Mouse (Mus musculus) ES-Bruce4 (cell line): ENCODE measurements around the gene Large1. TPM values are rescaled to one million over a fixed set of nuclear protein-coding genes. Genes with fewer than 3 reads are reported as not detected.
A peak's percentile ranks its signal among the peaks of the same experiment; 100 is the strongest.

Experiments
- H3K27ac ChIP-seq: 2 replicates; pipeline ENCODE4 v1.5.1; 2012; ENCODE audit warnings: low read length, inconsistent platforms; ENCODE audit not compliant: insufficient read depth
- H3K27me3 ChIP-seq: 2 replicates; pipeline ENCODE4 v1.6.1; 2012; ENCODE audit warnings: mild to moderate bottlenecking, low read length, inconsistent platforms; ENCODE audit not compliant: control insufficient read depth, poor library complexity, insufficient read depth, severe bottlenecking
- H3K36me3 ChIP-seq: 2 replicates; pipeline ENCODE4 v1.6.1; 2012; ENCODE audit warnings: inconsistent platforms, mild to moderate bottlenecking, low read length, moderate library complexity; ENCODE audit not compliant: control insufficient read depth, poor library complexity, insufficient read depth, severe bottlenecking
- H3K4me1 ChIP-seq: one replicate; pipeline ENCODE4 v1.8.1; 2011; ENCODE audit warnings: low read length; ENCODE audit not compliant: control insufficient read depth, insufficient read depth
- H3K4me3 ChIP-seq: 2 replicates; pipeline ENCODE4 v1.5.1; 2011; ENCODE audit warnings: low read depth, mild to moderate bottlenecking, low read length
- H3K9ac ChIP-seq: 2 replicates; pipeline ENCODE4 v1.6.1; 2012; ENCODE audit warnings: low read depth, mild to moderate bottlenecking, inconsistent platforms; ENCODE audit not compliant: poor library complexity, severe bottlenecking
- H3K9me3 ChIP-seq: replicated peaks from 2 replicates; pipeline ENCODE4 v1.6.1; 2012; ENCODE audit warnings: mild to moderate bottlenecking, low read length, inconsistent platforms; ENCODE audit not compliant: control insufficient read depth, poor library complexity, insufficient read depth, severe bottlenecking
- CTCF ChIP-seq: IDR thresholded peaks from one replicate; pipeline ENCODE4 v1.8.1; 2011; ENCODE audit warnings: low read depth, low read length
- EP300 ChIP-seq: IDR thresholded peaks from 2 replicates; pipeline ENCODE4 v1.6.1; 2011; ENCODE audit warnings: low read depth, low read length; ENCODE audit not compliant: insufficient read depth
- POLR2A ChIP-seq: IDR thresholded peaks from one replicate; pipeline ENCODE4 v1.8.1; 2011; ENCODE audit warnings: low read length; ENCODE audit not compliant: insufficient read depth
- polyA plus RNA-seq: library from polyadenylated mRNA; stranded (reverse); fragments of >200 nt; gene quantifications from 2 replicates; pipeline ENCODE4 v1.2.4, GENCODE M21; 2011; ENCODE audit warnings: low read depth; ENCODE audit not compliant: missing spikeins, insufficient read depth, insufficient read length

Gene Large1
- polyA plus RNA-seq, 1 experiment: 20.2 TPM

- Histone ChIP-seq H3K27me3 (no peaks in the 10 kb centered on the region), H3K27ac (no peak overlapping the region), H3K9me3 (no peaks in the 10 kb centered on the region), H3K36me3 (no peaks in the 10 kb centered on the region), H3K4me3 (peak overlapping the region; percentile 90), H3K9ac (peak overlapping the region; percentile 95), H3K4me1 (no peaks in the 10 kb centered on the region)
- no peak for TF ChIP-seq CTCF
- TF ChIP-seq EP300: no peak
Measured at GRCm38 (mm10) chr8:73352301-73353107, 836 bp downstream of the Large1 start.

- TF ChIP-seq EP300 (no peak), POLR2A (no peak), CTCF (no peak)
- Histone ChIP-seq H3K4me3 (no peak overlapping the region), H3K27me3 (no peaks in the 10 kb centered on the region)
Measured at GRCm38 (mm10) chr8:73350366-73350765, 3.0 kb downstream of the Large1 start.

GRCm38 (mm10) chr8:73342761-73343395, 10.5 kb downstream of the Large1 start:
- peaks cover 5% of the 10 kb centered on the region; the same call in 1 of the 2 replicates for H3K36me3 ChIP-seq
- H3K27me3 ChIP-seq: 0 out of 2 replicates have a peak, but pooled peaks cover 1% of the 10 kb centered on the region
- H3K4me1 ChIP-seq: no peaks in the 10 kb centered on the region
- no peak overlapping the region for H3K4me3 ChIP-seq
- H3K9me3 ChIP-seq: no peaks in the 10 kb centered on the region
- H3K27ac ChIP-seq: no peak overlapping the region
- H3K9ac ChIP-seq: no peak overlapping the region
- TF ChIP-seq EP300: no peak
- TF ChIP-seq POLR2A: no peak

More at GRCm38 (mm10) chr8:73350366-73350765, 3.0 kb downstream of the Large1 start:
- Histone ChIP-seq H3K9me3 (no peaks in the 10 kb centered on the region), H3K4me1 (no peaks in the 10 kb centered on the region), H3K27ac (no peak overlapping the region), H3K9ac (no peak overlapping the region), H3K36me3 (peaks cover 5% of the 10 kb centered on the region; the same call in 1 of the 2 replicates)

GRCm38 (mm10) chr8:73336845-73337244, 16.5 kb downstream of the Large1 start:
- Histone ChIP-seq H3K9me3 (no peaks in the 10 kb centered on the region), H3K4me3 (no peak overlapping the region), H3K27me3 (0 out of 2 replicates have a peak, but pooled peaks cover 1% of the 10 kb centered on the region), H3K9ac (no peak overlapping the region), H3K27ac (no peak overlapping the region), H3K4me1 (peaks cover 3% of the 10 kb centered on the region), H3K36me3 (peaks cover 3% of the 10 kb centered on the region; the same call in 1 of the 2 replicates)
- TF ChIP-seq POLR2A (no peak), EP300 (0 out of 2 replicates have a peak, but pooled peaks have one; percentile 41)

GRCm38 (mm10) chr8:73329131-73329530, 24.2 kb downstream of the Large1 start:
- Histone ChIP-seq H3K4me3 (no peak overlapping the region), H3K9me3 (no peaks in the 10 kb centered on the region), H3K9ac (no peak overlapping the region), H3K27me3 (no peaks in the 10 kb centered on the region), H3K4me1 (no peaks in the 10 kb centered on the region), H3K27ac (no peak overlapping the region), H3K36me3 (peaks cover 3% of the 10 kb centered on the region)
- TF ChIP-seq POLR2A (no peak), EP300 (no peak)

- Histone ChIP-seq H3K27me3 (no peaks in the 10 kb centered on the region), H3K4me1 (no peaks in the 10 kb centered on the region), H3K9ac (no peak overlapping the region), H3K36me3 (peaks cover 3% of the 10 kb centered on the region), H3K27ac (no peak overlapping the region), H3K4me3 (no peak overlapping the region), H3K9me3 (no peaks in the 10 kb centered on the region)
- TF ChIP-seq CTCF (no peak), POLR2A (no peak), EP300 (no peak)
Measured at GRCm38 (mm10) chr8:73328056-73328455, 25.3 kb downstream of the Large1 start.
